In the genomic region with DNA sequence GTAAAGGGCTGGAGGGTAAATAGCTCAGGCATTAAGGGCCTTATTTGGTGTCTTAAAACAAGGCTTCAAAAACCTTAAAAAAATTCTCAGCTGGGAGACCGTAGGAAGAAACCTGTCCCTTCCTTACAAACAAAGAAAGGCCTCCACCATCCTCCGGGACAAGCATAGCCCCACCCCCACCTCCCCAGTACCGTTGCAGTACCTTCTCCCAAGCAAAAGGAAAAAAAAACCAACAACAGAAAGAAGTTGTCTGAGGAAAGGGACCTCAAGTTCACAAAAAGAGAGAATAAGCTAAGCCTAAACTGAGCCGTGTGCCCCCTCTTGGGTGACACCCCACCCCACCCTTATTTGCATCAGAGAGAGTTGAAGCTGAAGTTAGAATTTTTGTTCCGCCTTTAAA, we compare ENCODE assay signal across 14 mouse cellular contexts. TPM values are rescaled to one million over a fixed set of nuclear protein-coding genes. Genes with fewer than 3 reads are reported as not detected.
DNase-seq lines count a peak whose midpoint lies in the region; ATAC-seq and TF ChIP-seq lines count a peak whose summit lies in the region.
"Had no signal": no experiment of that assay in that cellular context is flagged by ENCODE, and none has a peak within 500 bp of the region (broad histone marks: within the 10 kb centered on the region; RNA-seq: fewer than 3 reads in every experiment).

No protein-coding gene starts in this region.

- no peak for ATAC-seq in heart, embryonic 15.5 days (replicated peaks; ENCODE audit: insufficient number of reproducible peaks, insufficient read depth, low FRiP score, low read depth)
- ATAC-seq in lung, postnatal 0 days, result no peak
- no peak for ATAC-seq in liver, embryonic 12.5 days

- H3K9me3 ChIP-seq in heart, embryonic 15.5 days (replicated peaks), result no peaks in the 10 kb centered on the region
- no peaks in the 10 kb centered on the region for H3K9me3 ChIP-seq in lung, postnatal 0 days (ENCODE audit: low read length)
- no peaks in the 10 kb centered on the region for H3K9me3 ChIP-seq in liver, embryonic 12.5 days (replicated peaks)
- H3K9me3 ChIP-seq: hindbrain, embryonic 15.5 days; megakaryocyte, embryonic 14.5 days had no signal

- peaks cover 84% of the 10 kb centered on the region for H3K4me1 ChIP-seq in heart, embryonic 15.5 days (replicated peaks)
- H3K4me1 ChIP-seq in lung, postnatal 0 days (ENCODE audit: insufficient read depth, low read depth, low read length), result peaks cover 25% of the 10 kb centered on the region
- H3K4me1 ChIP-seq in small intestine, adult 2 months (ENCODE audit: control insufficient read depth, insufficient read depth, insufficient read length, low read length), result peaks cover 28% of the 10 kb centered on the region
- peaks cover 97% of the 10 kb centered on the region for H3K4me1 ChIP-seq in liver, embryonic 12.5 days

- H3K9ac ChIP-seq in heart, embryonic 15.5 days, result no peak overlapping the region
- no peak overlapping the region for H3K9ac ChIP-seq in lung, postnatal 0 days (replicated peaks; ENCODE audit: low read depth)
- H3K9ac ChIP-seq in liver, embryonic 12.5 days, result no peak overlapping the region
- H3K9ac ChIP-seq: hindbrain, embryonic 15.5 days; liver, embryonic 14.5 days had no signal

- no peak for TF ChIP-seq EP300 in lung, postnatal 0 days (IDR thresholded peaks at IDR 0.05)

- no peaks in the 10 kb centered on the region for H3K27me3 ChIP-seq in heart, embryonic 15.5 days
- no peaks in the 10 kb centered on the region for H3K27me3 ChIP-seq in lung, postnatal 0 days (replicated peaks; ENCODE audit: insufficient read depth, low read length)
- H3K27me3 ChIP-seq in small intestine, adult 2 months (ENCODE audit: control insufficient read depth, insufficient read depth, low read length), result no peaks in the 10 kb centered on the region
- H3K27me3 ChIP-seq in liver, embryonic 12.5 days (replicated peaks), result no peaks in the 10 kb centered on the region
- H3K27me3 ChIP-seq: megakaryocyte, embryonic 14.5 days had no signal

- TF ChIP-seq POLR2A in small intestine, adult 2 months (IDR thresholded peaks at IDR 0.05; ENCODE audit: low read depth, low read length), result no peak

- no peak overlapping the region for H3K4me3 ChIP-seq in heart, embryonic 15.5 days
- H3K4me3 ChIP-seq in lung, postnatal 0 days (ENCODE audit: low read depth, low read length), result 0 out of 2 replicates have a peak overlapping the region, but pooled peaks have one; percentile 3
- H3K4me3 ChIP-seq in small intestine, adult 2 months (ENCODE audit: low read depth, low read length), result peak overlapping the region; percentile 42; the same call in 1 of the 2 replicates
- no peak overlapping the region for H3K4me3 ChIP-seq in liver, embryonic 12.5 days
- H3K4me3 ChIP-seq: heart, adult 2 months; hindbrain, embryonic 15.5 days; megakaryocyte, embryonic 14.5 days had no signal

- WGBS in heart, embryonic 15.5 days, result 66% methylated on average over 5 of the region's 5 CpGs
- WGBS in lung, postnatal 0 days, result 37% methylated on average over 5 of the region's 5 CpGs
- WGBS in small intestine, adult 2 months, result 48% methylated on average over 5 of the region's 5 CpGs
- WGBS in liver, embryonic 12.5 days (ENCODE audit: insufficient replicate concordance), result 69% methylated on average over 5 of the region's 5 CpGs

- H3K36me3 ChIP-seq in heart, embryonic 15.5 days, result no peaks in the 10 kb centered on the region
- H3K36me3 ChIP-seq in lung, postnatal 0 days (ENCODE audit: insufficient read depth, low read length), result no peaks in the 10 kb centered on the region
- H3K36me3 ChIP-seq in small intestine, adult 2 months (ENCODE audit: control insufficient read depth, insufficient read depth, low read length), result peaks cover 51% of the 10 kb centered on the region
- H3K36me3 ChIP-seq in liver, embryonic 12.5 days, result peaks cover 21% of the 10 kb centered on the region
- H3K36me3 ChIP-seq: hindbrain, embryonic 15.5 days had no signal

- H3K27ac ChIP-seq in heart, embryonic 15.5 days, result peak overlapping the region; percentile 21; the same call in 1 of the 2 replicates
- H3K27ac ChIP-seq in lung, postnatal 0 days (ENCODE audit: low read length), result no peak overlapping the region
- peak overlapping the region; percentile 73 for H3K27ac ChIP-seq in small intestine, adult 2 months (ENCODE audit: insufficient read depth, low read depth, low read length)
- H3K27ac ChIP-seq in liver, embryonic 12.5 days, result no peak overlapping the region
- H3K27ac ChIP-seq: heart, adult 2 months; hindbrain, embryonic 15.5 days; liver, embryonic 14.5 days had no signal

- no peak for DNase-seq in heart, postnatal 4 days
- DNase-seq in lung, postnatal 0 days (ENCODE audit: low spot score), result no peak
- no peak for DNase-seq in lung, postnatal 4 days
- DNase-seq in R1 (ENCODE audit: low read depth, low spot score), result peak; percentile 48
- no peak for DNase-seq in layer of hippocampus, adult 18-20 months (ENCODE audit: low spot score in 2 of 2)
- DNase-seq: adrenal gland, postnatal 25 days; cerebellum, postnatal 25 days; heart, adult 2 months had no signal

- no peak for TF ChIP-seq CTCF in lung, postnatal 0 days (IDR thresholded peaks at IDR 0.05)
- no peak for TF ChIP-seq CTCF in small intestine, adult 2 months (IDR thresholded peaks at IDR 0.05; ENCODE audit: extremely low read depth, insufficient read length, insufficient replicate concordance, low read depth, low read length)

- H3K4me2 ChIP-seq in heart, embryonic 15.5 days, result no peak overlapping the region
- no peak overlapping the region for H3K4me2 ChIP-seq in lung, postnatal 0 days (replicated peaks; ENCODE audit: low read depth, low read length)
- no peak overlapping the region for H3K4me2 ChIP-seq in liver, embryonic 12.5 days
- H3K4me2 ChIP-seq: hindbrain, embryonic 15.5 days had no signal

RNA-seq across cellular contexts. Expression of a gene that starts 6.0 kb away (rescaled TPM):
- polyA plus RNA-seq in heart, embryonic 15.5 days (2015; fragmentation: Nextera tagmentation; extraction: Ambion mirVana), result 109 and 136 TPM in 2 replicates
- 100 to 1,000 TPM; 103 to 104 TPM for total RNA-seq in heart, postnatal 4 days (2021)
- 275 and 288 TPM in 2 replicates for polyA plus RNA-seq in lung, postnatal 0 days (2015; fragmentation: Nextera tagmentation; extraction: Ambion mirVana)
- 95.0 and 368 TPM in 2 replicates for polyA plus RNA-seq in small intestine, adult 2 months (2012; rRNA removed)
- polyA plus RNA-seq in liver, embryonic 12.5 days (2016; fragmentation: Nextera tagmentation; extraction: Ambion mirVana), result 67.9 and 72.4 TPM in 2 replicates
- total RNA-seq in layer of hippocampus, adult 18-20 months (2021), result 10 to 100 TPM; 49.2 to 53.6 TPM

Comparison
In these comparisons a context has a peak if more than half of its experiments do, and no peak if none do; other contexts are left out.
1. H3K27ac ChIP-seq: peak in heart, embryonic 15.5 days (single experiment) and small intestine, adult 2 months (single experiment); none in lung, postnatal 0 days (single experiment) and liver, embryonic 12.5 days (single experiment).
2. H3K4me3 ChIP-seq: peak in lung, postnatal 0 days (single experiment) and small intestine, adult 2 months (single experiment); none in heart, embryonic 15.5 days (single experiment) and liver, embryonic 12.5 days (single experiment).